Mouse (Mus musculus) olfactory bulb, adult 2 months (tissue): ENCODE data around the gene Rabgap1l.

ENCODE experiments used
- CTCF ChIP-seq: fragments of 200-500 bp; IDR thresholded peaks from 2 replicates; pipeline ENCODE4 v1.5.1; 2012; ENCODE audit warnings: low read depth, mild to moderate bottlenecking, low read length, moderate library complexity; ENCODE audit not compliant: insufficient read depth
- POLR2A ChIP-seq: fragments of 200-500 bp; IDR thresholded peaks from 2 replicates; pipeline ENCODE4 v1.6.1; 2012; ENCODE audit warnings: mild to moderate bottlenecking, low read depth, low read length, moderate library complexity; ENCODE audit not compliant: insufficient read depth

DNA sequence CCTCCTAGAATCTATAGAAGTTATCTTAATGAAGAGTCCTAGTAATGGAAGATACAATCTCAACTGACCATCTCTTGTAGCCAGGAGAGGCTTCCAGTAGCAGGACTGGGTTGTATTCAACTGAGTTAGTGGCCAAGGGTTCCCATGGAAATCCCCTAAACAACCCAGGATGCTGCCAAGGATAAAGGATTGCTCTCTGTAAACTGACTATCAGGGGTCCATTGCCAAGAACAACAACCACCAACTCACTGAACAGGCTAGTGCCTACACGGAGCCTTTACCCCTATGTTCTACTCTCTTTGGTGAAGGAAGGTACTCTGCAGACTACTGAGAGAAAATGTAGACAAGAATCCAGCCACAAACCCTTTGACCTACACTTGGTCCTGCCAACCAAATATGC is 18.8 kb downstream of the Rabgap1l start:
- no peak for TF ChIP-seq CTCF
- TF ChIP-seq POLR2A = no peak
